Mouse (Mus musculus) spleen, adult 2 months (tissue): ENCODE data around the gene Csrp1.

ENCODE experiments used
- CTCF ChIP-seq: fragments of 200-500 bp; IDR thresholded peaks from 2 replicates; pipeline ENCODE4 v1.5.1; 2011; ENCODE audit warnings: mild to moderate bottlenecking, inconsistent platforms; ENCODE audit not compliant: insufficient read depth, insufficient read length, insufficient replicate concordance; ENCODE audit errors: extremely low read depth
- POLR2A ChIP-seq: fragments of 200-500 bp; IDR thresholded peaks from 2 replicates; pipeline ENCODE4 v1.6.1; 2011; ENCODE audit warnings: low read depth, low read length, inconsistent platforms

DNA sequence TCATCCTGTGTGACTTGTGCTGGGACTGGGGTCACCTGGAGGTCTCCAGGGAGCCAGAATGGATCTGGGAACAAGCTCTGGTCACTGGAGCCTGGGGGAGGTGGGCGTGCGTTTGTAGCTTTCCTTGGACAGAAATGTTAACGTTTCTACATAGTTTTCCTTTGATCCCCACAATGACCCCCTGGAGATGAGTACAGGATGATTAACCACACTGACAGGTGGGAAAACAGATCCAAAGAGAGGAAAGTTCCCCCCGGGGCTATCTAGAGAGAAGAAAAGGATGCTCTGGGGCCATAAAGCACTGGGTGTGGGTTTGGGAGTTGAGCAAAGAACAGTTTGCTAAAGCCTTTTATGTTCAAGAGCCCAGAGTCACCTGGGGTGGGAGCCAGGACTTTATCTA lies 60.8 kb downstream of the Csrp1 start:
- TF ChIP-seq CTCF, result no peak
- TF ChIP-seq POLR2A, result no peak
